Mouse (Mus musculus) heart, embryonic 10.5 days (tissue): ENCODE measurements at regions not wholly inside any gene's neighbourhood (a gene's known extent, or its start where the extent isn't known, plus 50 kb on each side); places are given as distances from the start of the nearest gene placed in this dataset.
A peak's percentile ranks its signal among the peaks of the same experiment; 100 is the strongest.
"Not testable (repeated sequence)": the region's sequence is repeated elsewhere in the genome, so short reads cannot be mapped to it uniquely, and the experiment has no call there.

ENCODE experiments used
- DNase-seq: peaks from one replicate; pipeline ENCODE4 v3.0.0-alpha.2; 2017; ENCODE audit warnings: low spot score
- H3K27ac ChIP-seq: fragments of 300-500 bp; sonication (generic); 2 replicates; pipeline ENCODE4 v1.5.1; 2016; ENCODE audit warnings: mild to moderate bottlenecking
- H3K27me3 ChIP-seq: fragments of 300-500 bp; sonication (generic); 2 replicates; pipeline ENCODE4 v1.6.1; 2016; ENCODE audit warnings: mild to moderate bottlenecking; ENCODE audit not compliant: poor library complexity, insufficient read depth, severe bottlenecking
- H3K36me3 ChIP-seq: fragments of 300-500 bp; sonication (generic); 2 replicates; pipeline ENCODE4 v1.6.1; 2016; ENCODE audit warnings: mild to moderate bottlenecking, moderate library complexity
- H3K4me1 ChIP-seq: fragments of 300-500 bp; sonication (generic); 2 replicates; pipeline ENCODE4 v1.6.1; 2016; ENCODE audit warnings: mild to moderate bottlenecking
- H3K4me3 ChIP-seq: fragments of 300-500 bp; sonication (generic); 2 replicates; pipeline ENCODE4 v1.5.1; 2016; ENCODE audit warnings: mild to moderate bottlenecking, moderate library complexity
- H3K9me3 ChIP-seq: fragments of 300-500 bp; sonication (generic); 2 replicates; pipeline ENCODE4 v1.6.1; 2016; ENCODE audit warnings: mild to moderate bottlenecking, moderate library complexity
- WGBS: fragments of 180-500 bp; shearing (Covaris S2); methylation state at CpG from one replicate; pipeline ENCODE4 v1.1.7; 2016; 5-methylcytosine and 5-hydroxymethylcytosine counted together

DNA sequence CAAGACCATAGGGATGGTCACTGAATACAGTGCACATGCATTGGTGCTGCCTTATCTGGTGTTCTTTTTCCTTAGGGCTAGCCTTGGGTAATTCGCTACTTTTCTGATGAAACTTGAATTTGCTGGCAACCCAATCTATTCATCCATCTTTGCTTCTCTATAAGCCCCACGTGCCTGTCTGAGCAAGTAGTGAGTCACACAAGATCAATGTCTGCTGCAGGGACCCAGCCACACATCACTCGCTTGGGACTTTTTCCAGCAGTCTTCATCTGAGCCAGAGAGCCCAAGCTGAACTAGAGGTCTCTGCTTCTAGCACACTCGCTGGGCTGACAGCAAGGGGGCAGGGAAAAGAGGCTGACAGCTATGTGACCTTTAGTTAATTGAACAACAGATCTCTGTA lies 464.3 kb upstream of the Nmur2 start:
- H3K9me3 ChIP-seq = no peaks in the 10 kb centered on the region
- H3K4me1 ChIP-seq = no peaks in the 10 kb centered on the region
- H3K36me3 ChIP-seq = no peaks in the 10 kb centered on the region
- H3K27me3 ChIP-seq = no peaks in the 10 kb centered on the region
- 66% methylated on average over 4 of the region's 4 CpGs for WGBS
- DNase-seq = no peak
- no peak overlapping the region for H3K4me3 ChIP-seq
- no peak overlapping the region for H3K27ac ChIP-seq

DNA sequence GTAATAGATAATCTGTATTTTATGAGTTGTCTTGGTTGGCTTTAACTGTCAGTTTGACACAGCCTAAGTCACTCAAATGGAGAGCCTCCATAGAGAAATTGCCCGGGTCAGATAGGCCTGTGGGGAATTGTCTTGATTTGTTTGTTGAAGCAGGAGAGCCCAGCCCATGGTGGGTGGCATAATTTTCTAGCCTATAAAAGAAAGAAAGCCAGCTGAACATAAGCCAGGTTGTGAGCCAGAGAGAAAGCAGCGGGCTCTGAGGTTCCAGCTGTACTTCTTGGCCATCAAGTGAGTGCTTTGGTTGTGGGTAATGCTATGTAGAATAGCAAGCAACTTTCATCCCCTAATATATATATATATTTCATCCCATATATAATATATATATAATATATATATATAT lies 474.1 kb upstream of the Nmur2 start:
- no peak overlapping the region for H3K4me3 ChIP-seq
- H3K36me3 ChIP-seq = no peaks in the 10 kb centered on the region
- H3K27me3 ChIP-seq = no peaks in the 10 kb centered on the region
- 85% methylated on average over 2 of the region's 2 CpGs for WGBS
- H3K9me3 ChIP-seq = no peaks in the 10 kb centered on the region
- no peaks in the 10 kb centered on the region for H3K4me1 ChIP-seq
- no peak overlapping the region for H3K27ac ChIP-seq
- no peak for DNase-seq

- Histone ChIP-seq H3K36me3 (no peaks in the 10 kb centered on the region), H3K4me3 (no peak overlapping the region), H3K27me3 (no peaks in the 10 kb centered on the region), H3K4me1 (no peaks in the 10 kb centered on the region), H3K9me3 (no peaks in the 10 kb centered on the region), H3K27ac (no peak overlapping the region)
- DNase-seq = no peak
- 72% methylated on average over 2 of the region's 2 CpGs for WGBS
Measured at GRCm38 (mm10) chr11:56518486-56518885, 477.7 kb upstream of the Nmur2 start.

- 37% methylated on average over 4 of the region's 4 CpGs for WGBS
- H3K4me1 ChIP-seq = peaks cover 8% of the 10 kb centered on the region
- no peaks in the 10 kb centered on the region for H3K36me3 ChIP-seq
- H3K27me3 ChIP-seq = no peaks in the 10 kb centered on the region
- no peak overlapping the region for H3K4me3 ChIP-seq
- DNase-seq = peak; percentile 72
- H3K27ac ChIP-seq = 0 out of 2 replicates have a peak overlapping the region, but pooled peaks have one; percentile 59
- H3K9me3 ChIP-seq = no peaks in the 10 kb centered on the region
Measured at GRCm38 (mm10) chr11:56550736-56551135, 460.5 kb upstream of the Gria1 start.

DNA sequence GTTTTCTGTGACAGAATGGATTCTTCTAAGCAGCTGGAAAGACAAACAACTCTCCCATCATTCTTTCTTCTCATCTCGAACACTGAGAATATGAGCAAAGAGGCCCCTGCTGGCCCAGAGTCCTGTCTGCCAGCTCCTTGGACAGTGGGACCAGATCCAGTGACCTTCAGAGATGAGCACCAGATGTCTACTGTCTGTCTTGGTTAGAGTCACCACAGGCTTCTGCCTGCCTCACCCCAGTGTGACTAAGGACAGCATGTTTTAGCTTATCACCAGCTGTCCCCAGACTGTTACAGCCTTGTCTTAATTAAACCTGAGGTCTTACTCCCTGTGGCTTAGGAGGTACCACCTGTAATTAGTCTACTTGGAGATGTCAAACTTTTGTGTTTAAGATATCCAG lies 454.9 kb upstream of the Gria1 start:
- WGBS = 76% methylated on average over 1 of the region's 1 CpGs
- no peaks in the 10 kb centered on the region for H3K27me3 ChIP-seq
- DNase-seq = no peak
- no peak overlapping the region for H3K4me3 ChIP-seq
- H3K4me1 ChIP-seq = no peaks in the 10 kb centered on the region
- no peak overlapping the region for H3K27ac ChIP-seq
- no peaks in the 10 kb centered on the region for H3K9me3 ChIP-seq
- H3K36me3 ChIP-seq = no peaks in the 10 kb centered on the region

- no peak for DNase-seq
- Histone ChIP-seq H3K9me3 (no peaks in the 10 kb centered on the region), H3K27me3 (no peaks in the 10 kb centered on the region), H3K4me3 (no peak overlapping the region), H3K4me1 (no peaks in the 10 kb centered on the region), H3K27ac (no peak overlapping the region), H3K36me3 (no peaks in the 10 kb centered on the region)
- WGBS = 83% methylated on average over 5 of the region's 5 CpGs
Measured at GRCm38 (mm10) chr11:56580028-56580427, 431.2 kb upstream of the Gria1 start.

GRCm38 (mm10) chr11:56583054-56583453 lies 428.1 kb upstream of the Gria1 start:
- Histone ChIP-seq H3K9me3 (no peaks in the 10 kb centered on the region), H3K4me3 (no peak overlapping the region), H3K27me3 (no peaks in the 10 kb centered on the region), H3K4me1 (no peaks in the 10 kb centered on the region), H3K36me3 (no peaks in the 10 kb centered on the region), H3K27ac (no peak overlapping the region)
- 70% methylated on average over 3 of the region's 3 CpGs for WGBS
- no peak for DNase-seq

- H3K9me3 ChIP-seq, H3K36me3 ChIP-seq, H3K27me3 ChIP-seq, H3K27ac ChIP-seq, H3K4me1 ChIP-seq, DNase-seq, H3K4me3 ChIP-seq: not testable (repeated sequence)
- WGBS = 75% methylated on average over 2 of the region's 6 CpGs
Measured at GRCm38 (mm10) chr11:56593435-56593834, 417.8 kb upstream of the Gria1 start.

- DNase-seq = no peak
- H3K4me3 ChIP-seq = no peak overlapping the region
- H3K27ac ChIP-seq = no peak overlapping the region
- no peaks in the 10 kb centered on the region for H3K9me3 ChIP-seq
- H3K4me1 ChIP-seq = no peaks in the 10 kb centered on the region
- H3K36me3 ChIP-seq = no peaks in the 10 kb centered on the region
- WGBS = 58% methylated on average over 1 of the region's 1 CpGs
- H3K27me3 ChIP-seq = no peaks in the 10 kb centered on the region
Measured at GRCm38 (mm10) chr11:56603742-56604141, 407.4 kb upstream of the Gria1 start.

GRCm38 (mm10) chr11:56627659-56628058 lies 383.5 kb upstream of the Gria1 start:
- Histone ChIP-seq H3K9me3 (no peaks in the 10 kb centered on the region), H3K36me3 (no peaks in the 10 kb centered on the region), H3K27ac (no peak overlapping the region), H3K27me3 (no peaks in the 10 kb centered on the region), H3K4me1 (no peaks in the 10 kb centered on the region), H3K4me3 (no peak overlapping the region)
- DNase-seq = no peak
- WGBS = 60% methylated on average over 3 of the region's 3 CpGs

- no peaks in the 10 kb centered on the region for H3K27me3 ChIP-seq
- H3K9me3 ChIP-seq = no peaks in the 10 kb centered on the region
- no peaks in the 10 kb centered on the region for H3K4me1 ChIP-seq
- DNase-seq = no peak
- H3K36me3 ChIP-seq = no peaks in the 10 kb centered on the region
- 77% methylated on average over 2 of the region's 2 CpGs for WGBS
- H3K4me3 ChIP-seq = no peak overlapping the region
- H3K27ac ChIP-seq = no peak overlapping the region
Measured at GRCm38 (mm10) chr11:56633445-56633844, 377.7 kb upstream of the Gria1 start.

DNA sequence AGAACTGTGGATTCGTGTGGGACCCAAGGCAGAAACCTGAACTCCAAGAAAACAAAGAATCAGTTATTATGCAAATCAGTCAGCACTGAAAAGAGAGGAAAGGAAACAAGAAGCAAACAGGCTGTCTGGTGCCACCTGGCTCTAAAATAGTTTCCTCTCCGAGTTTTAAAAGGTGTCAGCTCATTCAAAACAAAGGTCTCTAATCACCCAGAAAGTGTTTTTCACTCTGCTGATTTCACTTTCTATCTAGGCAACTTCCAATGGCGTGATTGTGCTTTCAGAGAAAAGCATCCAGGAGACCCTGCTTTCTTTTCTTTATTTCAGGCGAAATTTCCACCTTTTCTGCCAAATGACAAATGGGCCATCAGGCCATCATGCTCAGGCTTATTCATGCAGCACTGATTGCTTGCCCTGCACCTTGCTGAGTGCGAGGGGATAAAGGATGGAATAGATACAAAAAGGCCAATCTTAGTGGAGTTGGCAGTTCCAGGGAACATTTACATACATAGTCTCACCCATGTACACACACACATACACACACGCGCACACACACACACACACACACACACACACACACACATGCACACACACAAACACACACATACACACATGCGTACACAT lies 374.5 kb upstream of the Gria1 start:
- DNase-seq = no peak
- Histone ChIP-seq H3K4me3 (no peak overlapping the region), H3K4me1 (no peaks in the 10 kb centered on the region), H3K27ac (no peak overlapping the region), H3K27me3 (no peaks in the 10 kb centered on the region), H3K9me3 (no peaks in the 10 kb centered on the region), H3K36me3 (no peaks in the 10 kb centered on the region)
- 58% methylated on average over 8 of the region's 8 CpGs for WGBS

DNA sequence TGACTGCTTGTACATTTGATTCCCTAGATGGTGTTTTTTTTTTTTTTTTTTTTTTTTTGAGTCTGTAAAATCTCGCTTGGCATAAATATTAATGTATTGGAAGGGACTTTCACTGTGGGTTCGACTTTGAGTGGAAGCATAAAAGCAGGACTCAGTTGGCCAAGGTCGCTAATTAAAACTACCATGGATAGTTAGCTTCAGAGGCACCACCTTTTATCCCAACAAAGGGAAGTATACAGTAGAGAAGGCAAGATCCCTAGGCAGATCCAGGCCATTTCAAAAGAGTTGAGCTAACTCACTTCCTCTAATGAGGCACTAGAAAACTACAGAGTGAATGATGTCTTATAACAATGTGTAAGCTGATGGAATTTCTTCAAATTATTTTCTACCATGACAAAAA lies 369.5 kb upstream of the Gria1 start:
- no peaks in the 10 kb centered on the region for H3K9me3 ChIP-seq
- no peak for DNase-seq
- no peak overlapping the region for H3K27ac ChIP-seq
- no peaks in the 10 kb centered on the region for H3K36me3 ChIP-seq
- no peaks in the 10 kb centered on the region for H3K4me1 ChIP-seq
- H3K4me3 ChIP-seq = no peak overlapping the region
- WGBS = 80% methylated on average over 3 of the region's 3 CpGs
- no peaks in the 10 kb centered on the region for H3K27me3 ChIP-seq
